Mouse (Mus musculus) midbrain, embryonic 16.5 days (tissue): ENCODE data around the gene Npepl1. TPM values are rescaled to one million over a fixed set of nuclear protein-coding genes. Genes with fewer than 3 reads are reported as not detected.

ENCODE experiments used
- ATAC-seq: fragments of 200-750 bp; cut with Nextera tagmentation; 2 replicates; pipeline ENCODE4 v1.8.0; 2017; ENCODE audit warnings: moderate TSS enrichment
- H3K27ac ChIP-seq: fragments of 300-500 bp; sonication (generic); 2 replicates; pipeline ENCODE4 v1.5.1; 2014; ENCODE audit warnings: mild to moderate bottlenecking, low read length, mixed read lengths
- H3K27me3 ChIP-seq: fragments of 300-500 bp; sonication (generic); 2 replicates; pipeline ENCODE4 v1.6.1; 2014; ENCODE audit warnings: low read depth, low read length, mixed read lengths; ENCODE audit not compliant: control insufficient read depth, insufficient read depth
- H3K36me3 ChIP-seq: fragments of 300-500 bp; sonication (generic); 2 replicates; pipeline ENCODE4 v1.6.1; 2014; ENCODE audit warnings: mild to moderate bottlenecking, low read length, moderate library complexity, mixed read lengths; ENCODE audit not compliant: control insufficient read depth, insufficient read depth
- H3K4me1 ChIP-seq: fragments of 300-500 bp; sonication (generic); 2 replicates; pipeline ENCODE4 v1.6.1; 2014; ENCODE audit warnings: mild to moderate bottlenecking, low read length, mixed read lengths; ENCODE audit not compliant: control insufficient read depth, insufficient read depth
- H3K4me2 ChIP-seq: fragments of 300-500 bp; sonication (generic); 2 replicates; pipeline ENCODE4 v1.6.1; 2014; ENCODE audit warnings: mild to moderate bottlenecking, low read length, mixed read lengths
- H3K4me3 ChIP-seq: fragments of 300-500 bp; sonication (generic); 2 replicates; pipeline ENCODE4 v1.5.1; 2014; ENCODE audit warnings: low read depth, mild to moderate bottlenecking, low read length, moderate library complexity, mixed read lengths
- H3K9ac ChIP-seq: fragments of 300-500 bp; sonication (generic); 2 replicates; pipeline ENCODE4 v1.6.1; 2014; ENCODE audit warnings: low read depth, low read length, mixed read lengths
- H3K9me3 ChIP-seq: fragments of 300-500 bp; sonication (generic); replicated peaks from 2 replicates; pipeline ENCODE4 v1.6.1; 2014; ENCODE audit warnings: mild to moderate bottlenecking, low read length, mixed read lengths; ENCODE audit not compliant: control insufficient read depth, poor library complexity, severe bottlenecking
- WGBS: fragments of 180-500 bp; shearing (Covaris S2); extraction: QIAGEN DNeasy Blood & Tissue Kit; methylation state at CpG from one replicate; pipeline ENCODE4 v1.1.7; 2014; 5-methylcytosine and 5-hydroxymethylcytosine counted together
- polyA plus RNA-seq: library from polyadenylated mRNA; unstranded; fragments of >200 nt; fragmentation: Nextera tagmentation; extraction: Ambion mirVana; gene quantifications from 2 replicates; pipeline ENCODE4 v1.2.1, GENCODE M21; 2015

Gene Npepl1
- polyA plus RNA-seq, 1 experiment from 2014 or later: 13.8 TPM

GRCm38 (mm10) chr2:174130468-174131097, 20.4 kb downstream of the Npepl1 start:
- H3K27me3 ChIP-seq: no peaks in the 10 kb centered on the region
- 90% methylated on average over 8 of the region's 8 CpGs for WGBS
- H3K27ac ChIP-seq: no peak overlapping the region
- H3K4me3 ChIP-seq: no peak overlapping the region
- no peak overlapping the region for H3K4me2 ChIP-seq
- H3K36me3 ChIP-seq: no peaks in the 10 kb centered on the region
- ATAC-seq: no peak
- H3K4me1 ChIP-seq: peaks cover 14% of the 10 kb centered on the region
- H3K9me3 ChIP-seq: no peaks in the 10 kb centered on the region
- H3K9ac ChIP-seq: no peak overlapping the region

- Histone ChIP-seq H3K9ac (no peak overlapping the region), H3K27me3 (no peaks in the 10 kb centered on the region), H3K4me2 (no peak overlapping the region), H3K36me3 (no peaks in the 10 kb centered on the region), H3K9me3 (no peaks in the 10 kb centered on the region), H3K27ac (no peak overlapping the region), H3K4me1 (peaks cover 2% of the 10 kb centered on the region; the same call in 1 of the 2 replicates), H3K4me3 (no peak overlapping the region)
- no peak for ATAC-seq
- 87% methylated on average over 8 of the region's 8 CpGs for WGBS
Measured at GRCm38 (mm10) chr2:174132413-174132969, 22.3 kb downstream of the Npepl1 start.

GRCm38 (mm10) chr2:174159035-174159434, 48.9 kb downstream of the Npepl1 start:
- Histone ChIP-seq H3K27me3 (no peaks in the 10 kb centered on the region), H3K4me3 (no peak overlapping the region), H3K4me1 (no peaks in the 10 kb centered on the region), H3K36me3 (no peaks in the 10 kb centered on the region), H3K9me3 (no peaks in the 10 kb centered on the region), H3K4me2 (no peak overlapping the region), H3K9ac (no peak overlapping the region), H3K27ac (no peak overlapping the region)
- no peak for ATAC-seq
- 87% methylated on average over 10 of the region's 10 CpGs for WGBS

GRCm38 (mm10) chr2:174160461-174160860, 50.3 kb downstream of the Npepl1 start:
- H3K27me3 ChIP-seq: no peaks in the 10 kb centered on the region
- 77% methylated on average over 3 of the region's 3 CpGs for WGBS
- H3K4me3 ChIP-seq: no peak overlapping the region
- no peak for ATAC-seq
- no peak overlapping the region for H3K9ac ChIP-seq
- H3K4me1 ChIP-seq: no peaks in the 10 kb centered on the region
- no peak overlapping the region for H3K4me2 ChIP-seq
- H3K27ac ChIP-seq: no peak overlapping the region
- H3K9me3 ChIP-seq: no peaks in the 10 kb centered on the region
- no peaks in the 10 kb centered on the region for H3K36me3 ChIP-seq

Other genes with a start within 250 kb of the Npepl1 start
- gene Stx16, start 34.0 kb upstream of the Npepl1 start, polyA plus RNA-seq: 17.1 and 17.2 TPM in 2 replicates
- gene Gnas, start 174.0 kb downstream of the Npepl1 start, polyA plus RNA-seq: 1,445 and 1,454 TPM in 2 replicates
- 11.1 and 15.0 TPM in 2 replicates for gene Gm20721, start 236.4 kb downstream of the Npepl1 start, polyA plus RNA-seq